Mouse (Mus musculus): ENCODE data around the gene Rybp. TPM values are rescaled to one million over a fixed set of nuclear protein-coding genes. Genes with fewer than 3 reads are reported as not detected.

Gene Rybp
- total and polyA plus RNA-seq, 3 experiments = 7.1 to 31.8 (median 26.2) TPM

DNA sequence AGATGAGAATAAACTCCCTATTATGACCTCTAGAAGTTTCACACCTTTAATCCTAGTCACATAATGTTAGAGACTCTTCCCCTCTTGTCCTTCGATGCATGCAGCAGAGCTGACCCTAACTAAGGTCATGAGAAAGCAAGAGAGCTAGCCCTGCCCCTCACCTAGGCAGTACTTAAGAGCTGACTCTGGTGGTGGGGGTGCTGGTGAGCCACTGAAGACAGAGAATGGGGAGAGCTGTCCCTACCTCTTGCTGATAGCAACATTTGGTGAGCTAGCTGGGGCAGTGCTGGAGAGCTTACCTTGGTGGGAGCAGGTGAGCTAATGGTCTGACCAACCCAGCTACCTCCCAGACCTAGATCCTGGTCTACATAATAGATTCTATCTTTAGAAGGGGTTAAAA, 8.4 kb downstream of the Rybp start:
- no peaks in the 10 kb centered on the region for H3K9me3 ChIP-seq (replicated peaks)
- no peaks in the 10 kb centered on the region for H3K27me3 ChIP-seq (ENCODE audit: insufficient read depth, low read length)
- no peak overlapping the region for H3K4me3 ChIP-seq (ENCODE audit: low read depth, low read length)
- no peak for DNase-seq (ENCODE audit: low spot score)
- peaks cover 44% of the 10 kb centered on the region for H3K4me1 ChIP-seq (ENCODE audit: insufficient read depth, low read depth, low read length)
- no peak for ATAC-seq (ENCODE audit: extremely low read depth, insufficient number of reproducible peaks, low FRiP score, poor library complexity, severe bottlenecking)
- H3K36me3 ChIP-seq (replicated peaks) = peaks cover 21% of the 10 kb centered on the region
- TF ChIP-seq POLR2AphosphoS5 (IDR thresholded peaks at IDR 0.05; ENCODE audit: insufficient replicate concordance, low read depth, low read length) = no peak
- no peak for TF ChIP-seq GATA2 (IDR thresholded peaks at IDR 0.05; ENCODE audit: borderline replicate concordance, low read depth, low read length)
- TF ChIP-seq TAL1 (conservative IDR thresholded peaks at IDR 0.05; ENCODE audit: low read depth, low read length) = no peak
- no peak for TF ChIP-seq CTCF (IDR thresholded peaks at IDR 0.05; ENCODE audit: low read depth, low read length)
- no peak for TF ChIP-seq GATA1 (IDR thresholded peaks at IDR 0.05; ENCODE audit: borderline replicate concordance, low read length)

DNA sequence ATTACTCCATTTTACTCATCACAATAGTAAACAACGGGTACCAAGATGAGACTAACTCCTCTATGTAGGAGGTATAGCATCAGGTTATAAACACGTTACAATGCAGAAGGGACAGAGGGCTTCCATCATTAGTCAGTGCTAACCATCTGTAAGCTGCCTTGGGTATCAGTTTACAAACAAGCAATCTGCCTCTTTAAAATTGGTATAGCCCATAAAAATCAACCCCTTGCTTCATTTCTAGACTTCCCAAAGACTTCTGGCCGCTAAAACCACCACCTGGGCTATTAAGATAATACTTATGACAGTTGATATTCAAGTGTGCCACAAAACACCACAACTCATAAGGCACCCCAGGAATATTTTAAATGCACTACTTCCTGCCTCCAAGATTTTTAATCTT, 10.9 kb downstream of the Rybp start:
- TF ChIP-seq TAL1 (conservative IDR thresholded peaks at IDR 0.05; ENCODE audit: low read depth, low read length) (peak; percentile 47), GATA1 (IDR thresholded peaks at IDR 0.05; ENCODE audit: borderline replicate concordance, low read length) (no peak)
- Histone ChIP-seq H3K27me3 (ENCODE audit: insufficient read depth, low read length) (no peaks in the 10 kb centered on the region), H3K4me3 (ENCODE audit: low read depth, low read length) (no peak overlapping the region), H3K4me1 (ENCODE audit: insufficient read depth, low read depth, low read length) (peaks cover 47% of the 10 kb centered on the region), H3K36me3 (replicated peaks) (peaks cover 17% of the 10 kb centered on the region), H3K9me3 (replicated peaks) (no peaks in the 10 kb centered on the region)
- no peak for DNase-seq (ENCODE audit: low spot score)
- ATAC-seq (ENCODE audit: extremely low read depth, insufficient number of reproducible peaks, low FRiP score, poor library complexity, severe bottlenecking) = peak; percentile 64

DNA sequence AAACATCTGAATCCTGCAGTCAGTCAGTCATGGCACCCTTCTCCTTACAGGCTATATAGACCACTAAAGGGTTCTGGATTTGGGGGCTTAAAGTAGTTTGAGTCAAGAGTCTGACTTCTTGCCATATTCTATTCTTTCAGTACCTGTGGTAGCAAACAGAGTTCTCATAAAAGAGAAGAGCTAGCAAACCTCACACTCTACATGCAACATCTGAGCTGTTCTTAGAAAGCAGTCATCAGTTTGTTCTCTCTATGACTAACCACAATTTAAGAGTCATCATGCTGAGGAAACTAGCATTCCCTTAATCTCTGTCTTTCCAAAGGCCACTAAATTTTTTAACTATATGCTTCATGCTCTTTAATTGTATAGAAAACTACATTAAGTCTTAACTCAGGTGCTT, 11.6 kb downstream of the Rybp start:
- H3K9me3 ChIP-seq (replicated peaks) = no peaks in the 10 kb centered on the region
- DNase-seq (ENCODE audit: low spot score) (no peak), ATAC-seq (ENCODE audit: extremely low read depth, insufficient number of reproducible peaks, low FRiP score, poor library complexity, severe bottlenecking) (no peak)
- H3K4me3 ChIP-seq (ENCODE audit: low read depth, low read length) = no peak overlapping the region
- peaks cover 15% of the 10 kb centered on the region for H3K36me3 ChIP-seq (replicated peaks)
- H3K27me3 ChIP-seq (ENCODE audit: insufficient read depth, low read length) = no peaks in the 10 kb centered on the region
- no peak for TF ChIP-seq GATA1 (IDR thresholded peaks at IDR 0.05; ENCODE audit: borderline replicate concordance, low read length)
- no peak for TF ChIP-seq TAL1 (conservative IDR thresholded peaks at IDR 0.05; ENCODE audit: low read depth, low read length)
- no peak for TF ChIP-seq CTCF (IDR thresholded peaks at IDR 0.05; ENCODE audit: low read depth, low read length)
- no peak for TF ChIP-seq POLR2AphosphoS5 (IDR thresholded peaks at IDR 0.05; ENCODE audit: insufficient replicate concordance, low read depth, low read length)
- no peak for TF ChIP-seq GATA2 (IDR thresholded peaks at IDR 0.05; ENCODE audit: borderline replicate concordance, low read depth, low read length)
- H3K4me1 ChIP-seq (ENCODE audit: insufficient read depth, low read depth, low read length) = peaks cover 47% of the 10 kb centered on the region

DNA sequence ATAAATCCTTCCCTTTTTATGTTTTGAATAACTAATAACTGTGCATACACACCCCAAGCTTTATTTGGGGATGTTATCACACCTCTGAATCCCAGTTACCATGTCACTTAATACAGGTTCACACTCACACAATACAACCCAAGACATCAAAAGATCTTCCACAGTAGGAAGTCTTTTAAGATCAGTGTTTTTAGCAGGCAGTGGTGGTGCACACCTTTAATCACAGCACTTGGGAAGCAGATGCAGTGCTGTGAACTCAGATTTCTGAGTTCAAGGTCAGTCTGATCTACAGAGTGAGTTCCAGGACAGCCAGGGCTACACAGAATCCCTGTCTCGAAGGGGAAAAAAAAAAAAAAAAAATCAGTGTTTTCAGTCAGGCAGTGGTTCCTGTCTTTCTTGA, 13.7 kb downstream of the Rybp start:
- DNase-seq (ENCODE audit: low spot score) (no peak), ATAC-seq (ENCODE audit: extremely low read depth, insufficient number of reproducible peaks, low FRiP score, poor library complexity, severe bottlenecking) (no peak)
- peaks cover 36% of the 10 kb centered on the region for H3K4me1 ChIP-seq (ENCODE audit: insufficient read depth, low read depth, low read length)

DNA sequence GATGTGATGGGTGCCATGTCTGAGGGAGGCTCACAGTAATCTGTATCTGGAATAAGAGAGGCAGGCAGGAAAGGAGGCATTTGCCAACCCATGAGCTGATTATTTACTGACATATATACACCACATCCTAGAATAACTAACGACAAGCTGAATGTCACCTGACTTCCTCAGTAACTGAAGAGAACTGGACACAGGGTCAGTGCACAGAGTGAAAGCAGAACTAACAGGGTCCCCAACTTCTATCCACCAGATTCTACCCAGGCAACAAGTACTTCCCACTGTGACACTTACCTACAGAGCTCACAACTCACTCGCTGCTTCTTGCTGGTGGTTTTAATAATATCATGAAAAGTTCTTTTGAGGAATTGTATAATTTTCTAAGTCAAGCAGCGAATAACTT, 15.3 kb downstream of the Rybp start:
- Histone ChIP-seq H3K36me3 (replicated peaks) (peaks cover 8% of the 10 kb centered on the region), H3K4me3 (ENCODE audit: low read depth, low read length) (no peak overlapping the region), H3K9me3 (replicated peaks) (no peaks in the 10 kb centered on the region), H3K27me3 (ENCODE audit: insufficient read depth, low read length) (no peaks in the 10 kb centered on the region), H3K4me1 (ENCODE audit: insufficient read depth, low read depth, low read length) (peaks cover 23% of the 10 kb centered on the region)
- no peak; the same call in 1 of the 2 replicates for ATAC-seq (ENCODE audit: extremely low read depth, insufficient number of reproducible peaks, low FRiP score, poor library complexity, severe bottlenecking)
- no peak for DNase-seq (ENCODE audit: low spot score)
- TF ChIP-seq GATA2 (IDR thresholded peaks at IDR 0.05; ENCODE audit: borderline replicate concordance, low read depth, low read length) (no peak), TAL1 (conservative IDR thresholded peaks at IDR 0.05; ENCODE audit: low read depth, low read length) (no peak), POLR2AphosphoS5 (IDR thresholded peaks at IDR 0.05; ENCODE audit: insufficient replicate concordance, low read depth, low read length) (no peak), GATA1 (IDR thresholded peaks at IDR 0.05; ENCODE audit: borderline replicate concordance, low read length) (no peak), CTCF (IDR thresholded peaks at IDR 0.05; ENCODE audit: low read depth, low read length) (no peak)

More for the DNA sequence above, 13.7 kb downstream of the Rybp start:
- Histone ChIP-seq H3K36me3 (replicated peaks) (peaks cover 13% of the 10 kb centered on the region), H3K27me3 (ENCODE audit: insufficient read depth, low read length) (no peaks in the 10 kb centered on the region), H3K4me3 (ENCODE audit: low read depth, low read length) (no peak overlapping the region), H3K9me3 (replicated peaks) (no peaks in the 10 kb centered on the region)
- no peak for TF ChIP-seq POLR2AphosphoS5 (IDR thresholded peaks at IDR 0.05; ENCODE audit: insufficient replicate concordance, low read depth, low read length)
- no peak for TF ChIP-seq TAL1 (conservative IDR thresholded peaks at IDR 0.05; ENCODE audit: low read depth, low read length)
- no peak for TF ChIP-seq CTCF (IDR thresholded peaks at IDR 0.05; ENCODE audit: low read depth, low read length)
- no peak for TF ChIP-seq GATA2 (IDR thresholded peaks at IDR 0.05; ENCODE audit: borderline replicate concordance, low read depth, low read length)
- TF ChIP-seq GATA1 (IDR thresholded peaks at IDR 0.05; ENCODE audit: borderline replicate concordance, low read length) = no peak

DNA sequence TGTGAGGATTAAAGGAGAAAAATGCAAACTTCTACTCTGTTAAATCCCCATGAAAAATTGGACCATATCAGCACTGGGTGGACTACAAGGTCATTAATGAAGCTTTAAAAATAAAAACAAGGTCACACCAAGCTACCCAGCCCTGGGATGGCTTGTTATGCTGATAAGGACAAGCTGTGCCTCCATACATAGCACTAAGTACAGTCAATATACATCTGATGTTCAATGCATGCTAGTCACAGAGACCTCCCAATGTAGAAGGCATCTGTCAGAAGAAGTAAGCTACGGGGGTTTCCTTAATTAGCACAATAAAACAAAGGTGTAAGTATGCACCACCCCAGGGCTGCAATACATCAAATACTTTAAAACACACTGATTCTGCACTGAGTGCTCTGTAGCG, 16.5 kb downstream of the Rybp start:
- DNase-seq (ENCODE audit: low spot score) = no peak
- H3K9me3 ChIP-seq (replicated peaks) = no peaks in the 10 kb centered on the region
- TF ChIP-seq CTCF (IDR thresholded peaks at IDR 0.05; ENCODE audit: low read depth, low read length) = no peak
- no peak for TF ChIP-seq GATA1 (IDR thresholded peaks at IDR 0.05; ENCODE audit: borderline replicate concordance, low read length)
- no peak for TF ChIP-seq TAL1 (conservative IDR thresholded peaks at IDR 0.05; ENCODE audit: low read depth, low read length)
- no peak for TF ChIP-seq POLR2AphosphoS5 (IDR thresholded peaks at IDR 0.05; ENCODE audit: insufficient replicate concordance, low read depth, low read length)
- TF ChIP-seq GATA2 (IDR thresholded peaks at IDR 0.05; ENCODE audit: borderline replicate concordance, low read depth, low read length) = no peak
- H3K36me3 ChIP-seq (replicated peaks) = peaks cover 8% of the 10 kb centered on the region
- peaks cover 14% of the 10 kb centered on the region for H3K4me1 ChIP-seq (ENCODE audit: insufficient read depth, low read depth, low read length)
- ATAC-seq (ENCODE audit: extremely low read depth, insufficient number of reproducible peaks, low FRiP score, poor library complexity, severe bottlenecking) = no peak
- no peak overlapping the region for H3K4me3 ChIP-seq (ENCODE audit: low read depth, low read length)
- H3K27me3 ChIP-seq (ENCODE audit: insufficient read depth, low read length) = no peaks in the 10 kb centered on the region

DNA sequence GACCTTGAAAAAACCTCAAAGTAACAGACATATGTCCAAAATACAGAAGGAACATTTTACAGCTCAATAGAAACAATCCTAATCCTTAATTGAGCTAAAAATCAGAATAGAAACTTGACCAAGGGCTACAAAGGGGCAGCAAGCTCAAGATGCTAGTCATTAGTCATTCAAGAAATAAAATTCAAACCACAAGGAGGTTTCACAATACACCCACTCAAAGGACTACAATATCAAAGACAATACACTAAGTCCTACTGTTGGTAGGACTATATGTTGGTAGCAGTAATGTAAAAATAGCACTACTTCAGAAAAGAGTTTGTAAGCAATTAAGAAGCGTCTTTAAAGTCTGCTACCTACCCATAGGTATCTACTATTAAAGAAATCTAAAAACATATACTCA, 27.7 kb downstream of the Rybp start:
- peaks cover 7% of the 10 kb centered on the region for H3K36me3 ChIP-seq (replicated peaks)
- TF ChIP-seq POLR2AphosphoS5 (IDR thresholded peaks at IDR 0.05; ENCODE audit: insufficient replicate concordance, low read depth, low read length) (no peak), TAL1 (conservative IDR thresholded peaks at IDR 0.05; ENCODE audit: low read depth, low read length) (no peak), GATA2 (IDR thresholded peaks at IDR 0.05; ENCODE audit: borderline replicate concordance, low read depth, low read length) (no peak), GATA1 (IDR thresholded peaks at IDR 0.05; ENCODE audit: borderline replicate concordance, low read length) (no peak), CTCF (IDR thresholded peaks at IDR 0.05; ENCODE audit: low read depth, low read length) (no peak)
- DNase-seq (ENCODE audit: low spot score) = no peak
- H3K27me3 ChIP-seq (ENCODE audit: insufficient read depth, low read length) = no peaks in the 10 kb centered on the region
- ATAC-seq (ENCODE audit: extremely low read depth, insufficient number of reproducible peaks, low FRiP score, poor library complexity, severe bottlenecking) = no peak
- no peaks in the 10 kb centered on the region for H3K9me3 ChIP-seq (replicated peaks)
- no peak overlapping the region for H3K4me3 ChIP-seq (ENCODE audit: low read depth, low read length)
- peaks cover 30% of the 10 kb centered on the region for H3K4me1 ChIP-seq (ENCODE audit: insufficient read depth, low read depth, low read length)

Data from G1E (cell line).